Mouse (Mus musculus) testis, adult 2 months (tissue): Measurements from ENCODE around the gene Retn. TPM values are rescaled to one million over a fixed set of nuclear protein-coding genes. Genes with fewer than 3 reads are reported as not detected.

ENCODE experiments used
- H3K27ac ChIP-seq: fragments of 200-500 bp; 2 replicates; pipeline ENCODE4 v1.5.1; 2012; ENCODE audit warnings: low read depth, low read length; ENCODE audit not compliant: control insufficient read depth, insufficient read depth
- H3K27me3 ChIP-seq: fragments of 200-500 bp; 2 replicates; pipeline ENCODE4 v1.6.1; 2012; ENCODE audit warnings: mild to moderate bottlenecking, low read length, moderate library complexity; ENCODE audit not compliant: control insufficient read depth, insufficient read depth
- H3K36me3 ChIP-seq: fragments of 200-500 bp; 2 replicates; pipeline ENCODE4 v1.6.1; 2012; ENCODE audit warnings: mild to moderate bottlenecking, low read length; ENCODE audit not compliant: control insufficient read depth, insufficient read depth
- H3K4me1 ChIP-seq: fragments of 200-500 bp; 2 replicates; pipeline ENCODE4 v1.6.1; 2012; ENCODE audit warnings: low read length; ENCODE audit not compliant: control insufficient read depth, insufficient read depth
- H3K4me3 ChIP-seq: fragments of 200-500 bp; 2 replicates; pipeline ENCODE4 v1.5.1; 2012; ENCODE audit warnings: low read depth, mild to moderate bottlenecking, low read length, moderate library complexity, mixed read lengths; ENCODE audit not compliant: control insufficient read depth
- CTCF ChIP-seq: fragments of 200-500 bp; IDR thresholded peaks from 2 replicates; pipeline ENCODE4 v1.5.1; 2012; ENCODE audit warnings: low read depth, mild to moderate bottlenecking, inconsistent platforms, low read length, moderate library complexity; ENCODE audit not compliant: control insufficient read depth, insufficient read depth, insufficient replicate concordance
- POLR2A ChIP-seq: fragments of 200-500 bp; IDR thresholded peaks from 2 replicates; pipeline ENCODE4 v1.6.1; 2012; ENCODE audit warnings: low read depth, mild to moderate bottlenecking, inconsistent platforms, low read length, moderate library complexity; ENCODE audit not compliant: control insufficient read depth
- polyA plus RNA-seq: library from polyadenylated mRNA; depleted of rRNA; stranded (reverse); fragments of >200 nt; gene quantifications from 2 replicates; pipeline ENCODE4 v1.2.3, GENCODE M21; 2012

The Retn gene
- polyA plus RNA-seq, 1 experiment = 3.7 TPM

DNA sequence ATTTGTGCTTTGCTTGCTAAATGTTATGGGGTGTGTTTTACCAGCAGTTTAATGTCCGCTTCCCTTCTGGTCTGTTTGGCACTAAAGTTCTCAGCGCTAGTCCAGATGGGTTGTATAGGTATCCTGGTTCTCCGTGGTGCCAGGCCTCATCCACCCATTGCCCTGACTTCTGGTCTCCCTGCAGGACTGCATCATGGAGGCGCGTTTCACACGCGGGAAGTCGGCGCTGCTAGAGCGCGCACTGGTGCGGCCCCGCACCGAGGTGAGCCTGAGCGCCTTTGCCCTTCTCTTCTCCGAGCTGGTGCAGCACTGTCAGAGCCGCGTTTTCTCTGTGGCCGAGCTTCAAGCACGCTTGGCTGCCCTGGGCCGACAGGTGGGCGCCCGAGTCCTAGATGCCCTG, 23.3 kb downstream of the Retn start:
- H3K27ac ChIP-seq = no peak overlapping the region
- H3K4me1 ChIP-seq = peaks cover 14% of the 10 kb centered on the region
- TF ChIP-seq POLR2A (no peak), CTCF (no peak)
- no peaks in the 10 kb centered on the region; the same call in 1 of the 2 replicates for H3K36me3 ChIP-seq
- H3K4me3 ChIP-seq = no peak overlapping the region
- H3K27me3 ChIP-seq = no peaks in the 10 kb centered on the region

DNA sequence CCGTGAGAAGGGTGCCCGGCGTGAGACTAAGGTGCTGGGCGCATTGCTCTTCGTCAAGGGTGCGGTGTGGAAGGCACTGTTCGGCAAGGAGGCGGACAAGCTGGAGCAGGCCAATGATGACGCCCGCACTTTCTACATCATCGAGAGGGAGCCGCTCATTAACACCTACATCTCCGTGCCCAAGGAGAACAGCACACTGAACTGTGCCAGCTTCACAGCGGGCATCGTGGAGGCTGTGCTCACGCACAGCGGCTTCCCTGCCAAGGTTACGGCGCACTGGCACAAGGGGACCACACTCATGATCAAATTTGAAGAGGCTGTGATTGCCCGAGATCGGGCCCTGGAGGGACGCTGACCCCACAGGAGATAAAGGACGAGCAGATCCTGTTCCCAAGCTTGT, 23.7 kb downstream of the Retn start:
- Histone ChIP-seq H3K4me1 (peaks cover 14% of the 10 kb centered on the region), H3K36me3 (no peaks in the 10 kb centered on the region; the same call in 1 of the 2 replicates), H3K4me3 (no peak overlapping the region), H3K27ac (no peak overlapping the region), H3K27me3 (no peaks in the 10 kb centered on the region)
- TF ChIP-seq CTCF (no peak), POLR2A (no peak)

DNA sequence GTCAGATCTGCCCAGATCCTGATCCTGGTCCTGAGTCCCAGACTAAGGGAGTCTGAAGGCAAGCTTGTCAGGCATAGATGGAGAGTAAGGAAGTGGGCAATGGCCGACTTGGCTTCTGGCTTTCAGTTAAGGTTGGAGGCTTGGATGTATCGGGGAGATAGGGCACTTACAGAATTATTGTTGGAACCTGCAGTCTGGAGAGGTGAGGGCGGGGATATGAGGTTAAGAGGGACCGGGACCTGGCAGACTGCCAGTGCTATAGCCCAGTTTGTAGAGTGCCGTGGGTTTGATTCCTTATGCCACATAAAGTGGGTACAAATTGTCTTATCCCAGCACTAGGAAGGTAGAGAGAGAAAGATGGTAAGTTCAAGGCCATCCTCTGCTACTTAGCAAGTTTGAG, 24.1 kb downstream of the Retn start:
- TF ChIP-seq POLR2A (no peak), CTCF (no peak)
- Histone ChIP-seq H3K4me1 (peaks cover 14% of the 10 kb centered on the region), H3K4me3 (no peak overlapping the region), H3K36me3 (no peaks in the 10 kb centered on the region; the same call in 1 of the 2 replicates), H3K27ac (no peak overlapping the region), H3K27me3 (no peaks in the 10 kb centered on the region)

DNA sequence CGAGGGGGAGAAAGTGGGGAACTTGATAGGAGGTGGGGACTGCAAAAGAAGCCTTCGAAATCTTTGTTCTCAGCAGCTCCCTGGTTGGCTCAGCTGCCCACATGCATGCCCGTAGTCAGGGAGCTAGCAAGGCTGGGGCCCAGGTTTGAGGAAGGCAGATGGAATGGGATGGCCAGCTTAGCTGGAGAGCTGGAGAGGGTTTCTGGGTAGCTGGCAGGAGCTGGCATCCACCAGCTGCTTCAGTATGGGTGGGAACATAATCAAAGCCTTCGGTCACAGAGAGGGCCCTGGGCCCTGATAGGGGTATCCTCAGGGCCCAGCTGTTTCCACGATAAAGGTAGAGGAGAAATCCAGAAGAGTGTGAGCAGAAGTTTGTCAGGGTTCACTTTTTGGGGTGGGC, 26.9 kb downstream of the Retn start:
- Histone ChIP-seq H3K36me3 (no peaks in the 10 kb centered on the region; the same call in 1 of the 2 replicates), H3K4me1 (peaks cover 4% of the 10 kb centered on the region; the same call in 1 of the 2 replicates), H3K4me3 (no peak overlapping the region), H3K27ac (no peak overlapping the region), H3K27me3 (no peaks in the 10 kb centered on the region)
- TF ChIP-seq POLR2A (no peak), CTCF (no peak)

DNA sequence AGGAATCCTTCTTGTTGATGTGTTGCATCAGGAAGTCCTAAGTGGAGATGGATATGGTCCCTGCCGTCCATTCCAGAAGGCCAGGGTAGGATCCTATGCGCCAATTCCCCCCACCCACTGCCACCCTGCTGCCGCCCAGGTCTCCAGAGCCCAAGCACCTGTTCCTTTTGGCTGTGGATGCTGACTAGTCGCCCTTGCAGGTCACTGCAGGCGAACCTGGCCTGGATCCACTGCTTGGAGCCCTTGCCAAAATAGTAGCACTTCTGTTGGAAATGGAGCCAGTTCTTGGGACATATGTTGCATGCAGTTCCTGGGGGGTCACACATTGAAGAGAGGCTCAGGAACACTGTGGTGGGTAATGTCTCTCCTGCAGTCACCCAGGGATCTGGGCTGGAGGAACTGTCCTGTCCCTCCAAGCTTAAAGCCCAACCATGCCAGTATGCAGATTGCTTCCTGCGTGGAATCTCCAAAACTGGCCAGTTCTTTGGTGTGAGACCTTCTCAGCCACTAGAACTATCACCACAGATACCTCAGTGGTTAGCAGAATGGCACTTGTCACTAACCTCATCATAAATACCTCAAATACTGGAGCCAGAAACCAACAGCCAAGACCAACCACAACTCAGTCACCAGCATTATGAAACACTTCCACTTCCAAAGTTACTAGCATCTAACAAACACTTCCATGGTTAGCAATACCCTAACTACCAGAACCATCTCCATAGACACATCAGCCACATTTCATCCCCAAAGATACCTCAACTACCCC, 28.0 kb downstream of the Retn start:
- H3K4me3 ChIP-seq = no peak overlapping the region
- H3K4me1 ChIP-seq = peaks cover 2% of the 10 kb centered on the region; the same call in 1 of the 2 replicates
- no peak overlapping the region for H3K27ac ChIP-seq
- no peaks in the 10 kb centered on the region for H3K27me3 ChIP-seq
- H3K36me3 ChIP-seq = no peaks in the 10 kb centered on the region; the same call in 1 of the 2 replicates
- TF ChIP-seq CTCF (no peak), POLR2A (no peak)

DNA sequence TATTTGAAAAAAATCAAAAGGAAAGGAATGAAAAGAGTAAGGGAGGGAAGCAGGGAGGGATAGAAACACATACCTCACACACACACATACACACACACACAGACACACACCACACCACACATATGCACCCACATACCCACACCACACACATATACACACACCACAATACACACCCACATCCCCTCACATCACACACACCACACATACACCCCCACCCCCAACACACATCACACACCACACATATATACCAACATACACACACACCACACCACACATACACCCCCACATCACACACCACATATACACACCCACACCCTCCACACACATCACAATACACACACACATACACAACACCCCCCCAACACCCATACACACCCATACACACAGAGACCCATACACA, 29.0 kb downstream of the Retn start:
- Histone ChIP-seq H3K4me1 (no peaks in the 10 kb centered on the region; the same call in 1 of the 2 replicates), H3K4me3 (no peak overlapping the region), H3K27ac (no peak overlapping the region), H3K27me3 (no peaks in the 10 kb centered on the region), H3K36me3 (no peaks in the 10 kb centered on the region)
- TF ChIP-seq POLR2A = no peak
- TF ChIP-seq CTCF = no peak

DNA sequence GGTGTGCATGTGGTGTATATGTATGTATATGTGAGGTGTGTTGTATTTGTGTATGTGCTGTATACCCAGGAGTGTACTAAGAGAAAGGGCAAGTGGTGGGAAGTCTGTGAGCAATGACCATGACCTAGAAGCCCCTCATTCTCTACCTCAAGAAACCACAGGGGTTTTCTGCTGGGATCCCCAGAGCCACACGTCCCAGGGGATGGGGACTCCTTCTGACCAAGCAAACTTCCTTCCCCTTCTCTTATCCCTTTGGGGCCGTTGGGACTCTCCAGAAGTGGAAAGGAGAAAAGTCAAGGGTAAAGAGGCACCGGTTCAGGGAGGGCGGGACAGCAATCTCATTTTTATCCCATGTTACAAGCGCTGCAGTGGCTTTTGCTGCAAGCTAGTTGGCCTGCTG, 29.9 kb downstream of the Retn start:
- Histone ChIP-seq H3K27ac (no peak overlapping the region), H3K36me3 (no peaks in the 10 kb centered on the region), H3K27me3 (no peaks in the 10 kb centered on the region), H3K4me1 (no peaks in the 10 kb centered on the region; the same call in 1 of the 2 replicates), H3K4me3 (no peak overlapping the region)
- no peak for TF ChIP-seq POLR2A
- no peak for TF ChIP-seq CTCF
